Mouse (Mus musculus) brain, embryonic 14.5 days (tissue): Measurements from ENCODE around the gene Cd163. TPM values are rescaled to one million over a fixed set of nuclear protein-coding genes. Genes with fewer than 3 reads are reported as not detected.
A peak's percentile ranks its signal among the peaks of the same experiment; 100 is the strongest.
"Not testable (repeated sequence)": the region's sequence is repeated elsewhere in the genome, so short reads cannot be mapped to it uniquely, and the experiment has no call there.

ENCODE experiments used
- DNase-seq: peaks from one replicate; pipeline ENCODE4 v3.0.0-alpha.2; 2011; ENCODE audit warnings: low read depth
- CTCF ChIP-seq: fragments of 200-500 bp; IDR thresholded peaks from 2 replicates; pipeline ENCODE4 v1.5.1; 2012; ENCODE audit warnings: inconsistent platforms, mild to moderate bottlenecking, moderate library complexity, borderline replicate concordance; ENCODE audit not compliant: insufficient read depth, insufficient read length; ENCODE audit errors: extremely low read depth
- POLR2A ChIP-seq: fragments of 200-500 bp; IDR thresholded peaks from 2 replicates; pipeline ENCODE4 v1.6.1; 2012; ENCODE audit warnings: mild to moderate bottlenecking, inconsistent platforms, borderline replicate concordance; ENCODE audit not compliant: poor library complexity, insufficient read depth, insufficient read length, severe bottlenecking; ENCODE audit errors: extremely low read depth
- polyA plus RNA-seq: library from polyadenylated mRNA; depleted of rRNA; stranded (reverse); fragments of >200 nt; gene quantifications from 2 replicates; pipeline ENCODE4 v1.2.3, GENCODE M21; 2012; rRNA removed

The Cd163 gene
- polyA plus RNA-seq = 0.09 and 0.19 TPM in 2 replicates

DNA sequence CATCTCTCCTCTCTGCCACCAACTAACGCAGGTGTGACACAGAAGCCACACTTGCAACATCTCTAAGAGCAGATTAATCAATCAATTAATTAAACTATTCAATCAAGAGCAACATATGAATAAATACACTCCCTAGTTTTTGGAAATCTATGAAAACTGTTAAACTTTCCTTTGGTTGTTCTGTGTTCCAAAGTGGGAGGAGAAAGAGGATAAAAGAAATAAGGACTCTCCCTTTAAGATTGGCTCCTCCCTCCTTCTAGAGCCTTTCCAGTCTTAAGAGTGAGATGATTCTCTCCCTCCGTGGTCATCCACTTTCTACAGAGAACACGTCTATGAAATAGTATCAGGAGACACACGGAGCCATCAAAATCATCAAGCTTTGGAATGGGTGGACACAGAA is at the start of gene Cd163:
TSS of gene Cd163 (plus strand) at position 301 of the 400 bp plus-strand sequence.
- DNase-seq = no peak
- no peak for TF ChIP-seq POLR2A
- no peak for TF ChIP-seq CTCF

GRCm38 (mm10) chr6:124255721-124256470 is 48.6 kb upstream of the Cd163 start:
- TF ChIP-seq POLR2A = no peak
- no peak for TF ChIP-seq CTCF

GRCm38 (mm10) chr6:124260198-124260931 is 44.1 kb upstream of the Cd163 start:
- peak; percentile 90 for DNase-seq
- TF ChIP-seq POLR2A (no peak), CTCF (peak; percentile 97)

More at GRCm38 (mm10) chr6:124255721-124256470, 48.6 kb upstream of the Cd163 start:
- DNase-seq = no peak

DNA sequence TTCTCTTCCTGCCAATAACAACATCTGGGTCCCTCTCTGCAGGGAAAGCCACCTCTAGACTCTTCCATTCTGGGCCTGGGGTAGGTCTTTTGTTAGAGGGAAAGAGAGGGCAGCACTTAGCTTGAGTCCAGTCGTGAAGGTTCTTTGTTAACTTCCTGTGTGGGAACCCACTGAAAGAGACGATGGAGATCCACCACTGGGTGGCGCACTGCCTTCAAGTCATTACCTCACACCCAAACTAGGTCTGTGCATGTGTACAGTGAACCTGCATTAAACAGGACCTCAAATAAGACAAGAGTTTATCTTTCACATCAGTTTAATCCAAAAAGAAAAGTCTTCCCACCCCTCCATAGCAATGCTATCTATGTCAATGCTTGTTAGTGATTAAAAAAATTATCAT is 41.8 kb upstream of the Cd163 start:
- TF ChIP-seq CTCF (peak; percentile 80), POLR2A (no peak)
- peak; percentile 75 for DNase-seq

GRCm38 (mm10) chr6:124273231-124273880 is 31.1 kb upstream of the Cd163 start:
- TF ChIP-seq POLR2A = no peak
- TF ChIP-seq CTCF = no peak
- no peak for DNase-seq

GRCm38 (mm10) chr6:124277641-124278040 is 26.8 kb upstream of the Cd163 start:
- TF ChIP-seq CTCF (no peak), POLR2A (no peak)
- no peak for DNase-seq

- DNase-seq = no peak
- TF ChIP-seq CTCF = no peak
- no peak for TF ChIP-seq POLR2A
Measured at GRCm38 (mm10) chr6:124278291-124278690, 26.2 kb upstream of the Cd163 start.

GRCm38 (mm10) chr6:124282731-124283130 is 21.7 kb upstream of the Cd163 start:
- no peak for TF ChIP-seq POLR2A
- TF ChIP-seq CTCF = no peak
- no peak for DNase-seq

DNA sequence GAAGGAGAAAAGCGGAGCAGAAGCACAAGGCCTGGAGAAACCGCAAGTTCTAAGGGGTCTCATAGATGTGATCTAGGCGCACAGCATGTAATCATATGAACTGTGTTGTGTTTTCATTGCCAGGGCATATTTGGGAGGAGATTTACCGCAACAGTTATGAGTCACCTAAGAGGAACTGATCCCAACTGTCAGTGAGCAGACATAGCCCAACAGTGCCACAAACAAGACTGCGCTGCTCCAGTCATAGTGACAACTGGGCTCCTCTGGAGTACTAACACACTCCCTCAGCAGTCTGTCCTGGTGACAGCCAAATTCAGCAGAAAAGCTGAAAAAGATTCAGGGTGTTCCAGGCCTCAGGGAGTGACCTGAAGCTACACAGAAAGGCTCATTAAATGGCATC is 7.1 kb upstream of the Cd163 start:
- not testable (repeated sequence) for DNase-seq

DNA sequence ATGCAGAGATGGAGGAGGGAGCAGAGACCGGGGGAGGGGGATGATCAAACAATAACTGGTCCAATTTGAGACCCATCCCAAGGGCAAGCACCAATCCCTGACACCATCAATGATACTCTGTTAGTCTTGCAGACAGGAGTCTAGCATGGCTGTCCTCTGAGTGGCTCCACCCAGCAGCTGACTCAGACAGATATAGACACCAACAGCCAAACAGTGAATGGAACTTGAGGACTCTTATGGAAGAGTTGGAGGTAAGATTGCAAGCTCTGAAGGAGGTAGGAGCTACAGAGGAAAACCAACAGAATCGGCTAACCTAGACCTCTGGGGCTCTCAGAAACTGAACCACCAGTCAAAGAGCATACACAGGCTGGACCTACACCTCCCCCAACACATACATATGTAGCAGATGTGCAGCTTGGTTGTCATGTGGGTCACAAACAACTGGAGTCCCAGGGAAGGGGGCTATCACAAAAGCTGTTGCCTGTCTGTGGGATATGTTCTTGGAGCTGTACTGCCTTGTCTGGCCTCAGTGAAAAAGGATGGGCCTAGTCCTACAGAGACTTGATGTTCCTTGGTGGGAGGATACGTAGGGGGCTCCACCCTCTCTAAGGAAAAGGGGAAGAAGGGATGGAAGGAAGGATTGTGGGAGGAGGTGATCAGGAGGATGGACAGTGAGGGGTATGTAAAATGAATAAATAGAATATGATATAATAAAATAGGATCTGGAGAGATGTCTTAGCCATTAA is 2.8 kb upstream of the Cd163 start:
- DNase-seq = no peak
- TF ChIP-seq CTCF = no peak
- no peak for TF ChIP-seq POLR2A

DNA sequence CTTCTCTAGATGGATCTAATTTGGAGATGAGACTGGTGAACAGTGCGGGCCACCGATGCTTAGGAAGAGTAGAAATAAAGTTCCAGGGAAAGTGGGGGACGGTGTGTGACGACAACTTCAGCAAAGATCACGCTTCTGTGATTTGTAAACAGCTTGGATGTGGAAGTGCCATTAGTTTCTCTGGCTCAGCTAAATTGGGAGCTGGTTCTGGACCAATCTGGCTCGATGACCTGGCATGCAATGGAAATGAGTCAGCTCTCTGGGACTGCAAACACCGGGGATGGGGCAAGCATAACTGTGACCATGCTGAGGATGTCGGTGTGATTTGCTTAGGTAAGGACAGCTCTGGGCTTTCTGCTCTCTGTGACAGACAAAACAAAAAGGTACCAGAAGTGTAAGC is 4.5 kb downstream of the Cd163 start:
- no peak for DNase-seq
- no peak for TF ChIP-seq POLR2A
- TF ChIP-seq CTCF = no peak

GRCm38 (mm10) chr6:124312292-124312691 is 7.8 kb downstream of the Cd163 start:
- TF ChIP-seq CTCF (no peak), POLR2A (no peak)
- DNase-seq = no peak
